Comparison of ENCODE assay signal across 13 mouse cellular contexts in genomic region chr16:33415607-33416006, GRCm38 (mm10).
"Had no signal": no experiment of that assay in that cellular context is flagged by ENCODE, and none has a peak within 500 bp of the region (broad histone marks: within the 10 kb centered on the region; RNA-seq: fewer than 3 reads in every experiment).

No protein-coding gene starts in this region.

- ATAC-seq: intestine, embryonic 16.5 days had no signal

- H3K4me2 ChIP-seq: limb, embryonic 13.5 days; liver, embryonic 13.5 days; midbrain, embryonic 11.5 days had no signal

- H3K4me3 ChIP-seq: limb, embryonic 13.5 days; liver, embryonic 13.5 days had no signal

- H3K27me3 ChIP-seq: limb, embryonic 13.5 days; liver, embryonic 13.5 days had no signal

- H3K27ac ChIP-seq: limb, embryonic 13.5 days; liver, embryonic 13.5 days had no signal

- H3K36me3 ChIP-seq: limb, embryonic 13.5 days; liver, embryonic 13.5 days had no signal

- H3K9ac ChIP-seq: limb, embryonic 13.5 days; liver, embryonic 13.5 days had no signal

- DNase-seq: kidney, adult 18-20 months; kidney, postnatal 14 days; left cerebral cortex, postnatal 4 days; liver, embryonic 13.5 days; lung, adult 2 months; lung, postnatal 14 days; lung, postnatal 4 days; midbrain, embryonic 14.5 days; thymus, adult 18-20 months; thymus, postnatal 36 days had no signal

- H3K9me3 ChIP-seq: limb, embryonic 13.5 days; liver, embryonic 13.5 days had no signal
